Mouse (Mus musculus) macrophage (primary cell): Measurements from ENCODE around the gene Cep135. TPM values are rescaled to one million over a fixed set of nuclear protein-coding genes. Genes with fewer than 3 reads are reported as not detected.

ENCODE experiments used
- H3K27ac ChIP-seq: fragments of 350-480 bp; formaldehyde crosslinking; 2 replicates; pipeline ENCODE4 v1.9.0; 2021
- H3K36me3 ChIP-seq: fragments of 350-480 bp; formaldehyde crosslinking; 2 replicates; pipeline ENCODE4 v1.9.0; 2021; ENCODE audit errors: inconsistent target
- H3K4me3 ChIP-seq: fragments of 350-480 bp; formaldehyde crosslinking; 2 replicates; pipeline ENCODE4 v1.9.0; 2021; ENCODE audit errors: inconsistent target
- H3K79me2 ChIP-seq: fragments of 350-480 bp; formaldehyde crosslinking; 2 replicates; pipeline ENCODE4 v1.9.0; 2021; ENCODE audit errors: inconsistent target
- WGBS: methylation state at CpG from one replicate; pipeline ENCODE4 v1.1.7; 2026; ENCODE audit warnings: inconsistent platforms; ENCODE audit not compliant: missing documents; 5-methylcytosine and 5-hydroxymethylcytosine counted together
- polyA plus RNA-seq: library from polyadenylated mRNA; stranded (reverse); fragments of 250-400 nt; gene quantifications from 3 replicates; pipeline ENCODE4 v1.2.4, GENCODE M21; 2018; ENCODE audit warnings: inconsistent platforms

Cep135 gene
- polyA plus RNA-seq, 1 experiment from 2014 or later, result 4.2 TPM

GRCm38 (mm10) chr5:76684658-76685605 lies 96.4 kb downstream of the Cep135 start:
- H3K27ac ChIP-seq, result no peak overlapping the region
- H3K36me3 ChIP-seq, result no peaks in the 10 kb centered on the region
- WGBS, result 91% methylated on average over 14 of the region's 15 CpGs
- no peaks in the 10 kb centered on the region for H3K79me2 ChIP-seq
- no peak overlapping the region for H3K4me3 ChIP-seq

DNA sequence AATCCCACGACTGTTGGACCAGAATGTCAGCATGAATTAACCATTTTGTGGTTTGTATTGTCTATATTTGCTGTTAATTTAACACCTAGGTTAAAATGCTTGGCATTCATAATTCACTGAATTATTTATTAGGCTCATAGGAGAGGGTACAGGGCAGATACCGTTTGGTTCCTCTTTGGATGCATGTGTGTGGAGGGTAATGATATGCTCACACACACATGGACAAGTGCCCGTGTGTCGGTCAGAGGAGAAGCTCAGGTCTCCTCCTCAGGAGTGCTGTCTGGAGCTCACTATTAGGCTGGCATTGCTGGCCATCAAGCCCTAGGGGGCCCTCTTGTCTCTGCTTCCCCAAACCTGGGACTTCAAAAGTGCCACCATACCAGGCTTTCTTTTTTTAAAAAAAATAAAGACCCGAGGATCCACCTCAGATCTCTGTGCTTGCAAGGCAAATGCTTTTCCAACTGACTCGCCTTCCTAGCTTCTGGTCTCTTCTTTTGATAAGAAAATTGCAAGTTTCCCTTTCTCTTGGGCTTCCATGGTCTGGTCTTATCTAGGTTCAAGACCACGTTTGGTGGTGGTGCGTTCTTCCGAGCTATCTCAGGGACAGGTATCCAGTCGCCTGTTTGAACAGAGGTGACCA lies 99.6 kb downstream of the Cep135 start:
- H3K36me3 ChIP-seq, result no peaks in the 10 kb centered on the region
- H3K27ac ChIP-seq, result no peak overlapping the region
- no peak overlapping the region for H3K4me3 ChIP-seq
- WGBS, result 79% methylated on average over 10 of the region's 10 CpGs
- H3K79me2 ChIP-seq, result no peaks in the 10 kb centered on the region

DNA sequence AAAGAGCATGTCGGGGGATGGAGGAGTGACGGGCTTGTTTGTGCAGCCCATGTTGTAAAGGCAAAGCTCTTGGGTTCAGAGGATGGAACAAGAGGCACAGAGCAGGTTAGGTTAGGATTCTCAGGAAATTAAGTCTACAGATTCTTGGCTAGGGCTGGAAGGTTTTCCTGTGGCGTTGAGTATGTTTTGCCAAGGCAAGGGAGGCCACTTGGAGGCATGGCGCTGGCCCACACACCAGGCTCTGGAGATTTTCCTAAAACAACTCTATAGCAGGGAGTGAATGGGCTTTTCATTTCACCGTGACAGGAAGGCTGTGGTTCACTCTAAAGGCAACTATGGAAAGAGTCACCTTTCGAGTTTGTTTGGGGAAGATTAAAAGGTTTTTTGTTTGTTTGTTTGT lies 100.1 kb downstream of the Cep135 start:
- Histone ChIP-seq H3K36me3 (no peaks in the 10 kb centered on the region), H3K27ac (no peak overlapping the region), H3K4me3 (no peak overlapping the region), H3K79me2 (no peaks in the 10 kb centered on the region)
- whole genome bisulfite sequencing, result 86% methylated on average over 6 of the region's 6 CpGs

DNA sequence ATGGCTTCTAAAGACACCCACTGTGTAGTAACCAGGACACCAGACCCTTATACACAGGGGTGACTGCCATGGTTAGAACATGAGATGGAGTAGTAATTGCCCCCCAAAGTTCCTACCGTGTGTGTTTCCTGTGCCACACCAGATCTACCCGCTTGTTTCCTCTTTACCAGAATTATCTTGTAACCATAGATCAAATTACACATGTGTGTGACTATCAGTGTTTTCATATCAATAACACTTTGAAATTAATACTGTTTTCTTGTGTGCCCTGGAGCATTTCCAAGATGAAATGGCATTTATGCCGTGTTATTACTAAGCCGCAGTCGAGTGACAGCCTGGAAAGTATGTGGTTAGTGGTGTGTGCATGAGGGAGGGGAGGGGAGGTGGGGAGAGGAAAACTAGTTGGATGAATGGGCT lies 101.7 kb downstream of the Cep135 start:
- H3K79me2 ChIP-seq, result no peaks in the 10 kb centered on the region
- H3K4me3 ChIP-seq, result no peak overlapping the region
- WGBS, result 3% methylated on average over 5 of the region's 5 CpGs
- H3K36me3 ChIP-seq, result no peaks in the 10 kb centered on the region
- H3K27ac ChIP-seq, result no peak overlapping the region

DNA sequence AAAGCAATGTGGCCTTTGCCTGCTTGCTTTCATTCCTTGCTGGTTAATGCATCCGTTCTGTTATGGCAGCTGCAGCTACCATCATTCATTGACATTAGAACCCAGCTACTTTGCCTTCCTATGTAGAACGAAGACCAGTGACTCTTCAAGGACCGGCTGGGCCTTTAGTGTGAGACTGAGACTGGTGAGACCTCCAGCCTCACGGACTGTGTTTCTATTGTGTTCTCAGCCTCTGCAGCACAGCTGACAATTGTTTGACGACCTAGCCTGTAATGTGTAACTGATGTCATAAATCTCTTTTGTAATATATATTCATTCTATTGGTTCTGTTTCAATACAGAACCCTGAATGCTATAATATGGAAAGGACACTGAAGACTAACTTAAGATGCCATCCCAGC lies 102.8 kb downstream of the Cep135 start:
- Histone ChIP-seq H3K27ac (no peak overlapping the region), H3K4me3 (no peak overlapping the region), H3K79me2 (no peaks in the 10 kb centered on the region), H3K36me3 (no peaks in the 10 kb centered on the region)
- 96% methylated on average over 5 of the region's 5 CpGs for WGBS

GRCm38 (mm10) chr5:76691706-76692424 lies 103.4 kb downstream of the Cep135 start:
- no peaks in the 10 kb centered on the region for H3K36me3 ChIP-seq
- no peaks in the 10 kb centered on the region for H3K79me2 ChIP-seq
- WGBS, result 90% methylated on average over 12 of the region's 12 CpGs
- H3K27ac ChIP-seq, result no peak overlapping the region
- H3K4me3 ChIP-seq, result no peak overlapping the region

Other genes starting within 250 kb of the Cep135 start
- not detected in 3 replicates for gene Nmu, start 224.9 kb upstream of the Cep135 start, polyA plus RNA-seq
- gene Gm7271, start 104.7 kb upstream of the Cep135 start, polyA plus RNA-seq, result not detected in 3 replicates
- 46.9 to 69.0 TPM (median 50.8 TPM) in 3 replicates for gene Exoc1, start 59.4 kb upstream of the Cep135 start, polyA plus RNA-seq
- 0.03 to 0.19 TPM in 2 of 3 replicates, not detected in the other for gene C530008M17Rik, start 67.8 kb downstream of the Cep135 start, polyA plus RNA-seq